Mouse (Mus musculus) liver (tissue): Measurements from ENCODE around the gene Sult2a1.
"Not testable (repeated sequence)": the region's sequence is repeated elsewhere in the genome, so short reads cannot be mapped to it uniquely, and the experiment has no call there.

Experiments
- DNase-seq: peaks from one replicate; pipeline ENCODE4 v3.0.0-alpha.2; 2020; ENCODE audit warnings: mixed read lengths

The Sult2a1 gene

GRCm38 (mm10) chr7:13837309-13837708 lies at the start of gene Sult2a1:
TSS of gene Sult2a1 (minus strand) at chr7:13837409.
- not testable (repeated sequence) for DNase-seq

- DNase-seq: no peak
These were observed 23.3 kb downstream of the Sult2a1 start for GRCm38 (mm10) chr7:13813913-13814312.
